Mouse (Mus musculus): ENCODE results near the gene Rbm3. TPM values are rescaled to one million over a fixed set of nuclear protein-coding genes. Genes with fewer than 3 reads are reported as not detected.
"Not testable (repeated sequence)": the region's sequence is repeated elsewhere in the genome, so short reads cannot be mapped to it uniquely, and the experiment has no call there.

Gene Rbm3
- total RNA-seq, 2 experiments from 2014 or later, result 63.1 to 74.0 TPM

DNA sequence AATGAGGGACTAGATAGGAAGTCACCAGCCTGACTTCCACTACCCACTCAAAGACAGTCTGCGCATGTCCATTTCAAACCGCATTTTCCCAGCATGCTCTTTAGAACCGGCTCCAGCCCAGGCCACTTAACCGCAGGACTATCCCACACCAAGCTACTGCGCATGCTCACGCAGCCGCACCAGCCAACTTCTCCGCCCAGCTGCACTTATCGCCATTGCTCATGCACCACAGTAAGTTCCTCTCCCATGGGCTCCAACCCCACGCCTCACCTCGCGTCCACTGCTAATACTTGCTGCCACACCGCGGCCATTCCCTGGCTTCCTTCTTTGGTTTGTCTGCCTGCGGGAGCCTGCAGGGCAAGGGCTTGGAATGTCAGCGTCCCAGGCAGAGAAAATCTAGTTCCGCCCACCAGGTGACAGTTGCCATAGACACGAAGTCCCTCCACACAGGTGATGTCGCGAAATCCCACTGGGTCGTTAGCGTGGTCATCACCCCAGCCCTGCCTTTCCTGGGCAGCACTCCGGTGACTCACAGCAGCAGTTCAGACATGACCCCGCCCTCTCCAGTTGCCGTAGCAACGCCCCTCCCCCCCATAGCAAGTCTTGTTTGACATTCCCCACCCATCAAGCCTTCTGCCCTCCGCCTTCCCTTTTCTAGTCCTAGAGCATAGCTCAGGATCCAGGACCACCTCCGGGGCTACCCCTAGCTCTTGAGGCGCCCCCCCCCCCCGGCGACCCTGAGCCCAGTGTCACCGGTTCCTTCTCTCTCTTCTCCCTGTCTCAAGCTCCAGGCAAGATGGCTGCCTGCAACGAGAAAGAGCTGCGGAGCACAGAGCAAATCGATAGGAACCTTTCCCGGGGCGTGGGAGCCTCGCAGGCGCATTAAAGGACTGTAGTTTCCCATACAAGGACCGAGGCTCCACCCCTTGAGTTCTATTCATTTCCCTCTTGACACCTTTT lies 13.4 kb downstream of the Rbm3 start, which contains the start of gene Wdr13:
Gene Wdr13 (minus strand): TSS at position 876 of the 960 bp plus-strand sequence.
- intact Hi-C loops (cut with DNase I), result loop anchor here (5.0 kb wide), 1 partner anchor 35 kb away; no protein-coding TSS in a partner anchor
- peak; percentile 84 to 86 for DNase-seq

DNA sequence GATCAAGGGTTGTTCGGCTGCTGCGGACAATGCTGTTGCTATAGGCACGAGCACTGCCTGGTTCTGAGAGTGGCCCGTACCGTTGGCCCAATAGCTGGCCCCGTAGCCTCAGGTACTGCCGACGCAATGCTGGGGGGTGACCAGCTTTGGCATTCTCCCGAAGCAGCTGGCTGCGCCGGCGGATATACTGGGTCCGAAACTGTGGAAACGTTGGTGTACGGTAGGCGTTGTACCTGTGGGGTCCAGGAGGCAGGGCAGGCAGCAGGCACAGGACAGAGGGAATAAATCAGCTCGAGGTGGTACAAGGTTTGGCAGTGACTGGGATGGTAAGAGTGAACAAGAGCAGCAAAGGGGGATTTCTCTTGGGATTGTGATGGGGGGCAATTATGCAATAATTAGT lies 14.3 kb downstream of the Rbm3 start:
- intact Hi-C loops (cut with DNase I), result loop anchor here (5.0 kb wide), 1 partner anchor 34 kb away; no protein-coding TSS in a partner anchor
- DNase-seq, result no peak

DNA sequence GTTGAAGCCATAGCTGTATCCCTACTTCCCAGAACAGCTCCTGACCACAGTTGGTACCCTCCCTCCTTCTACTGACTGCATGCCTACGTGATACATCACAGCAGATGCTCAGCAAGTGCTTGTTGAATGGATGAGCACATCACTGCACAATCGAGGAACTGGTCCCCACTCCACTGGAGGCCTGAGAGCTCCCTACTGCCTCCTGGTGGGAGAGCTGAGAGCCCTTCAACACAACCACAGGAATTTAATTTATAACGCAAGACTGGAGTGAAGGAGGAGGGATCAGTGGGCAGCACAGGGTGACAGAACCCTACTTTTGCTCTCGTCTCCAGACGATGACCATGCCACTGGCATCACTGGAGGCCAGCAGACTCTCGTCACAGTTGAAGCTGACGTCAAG lies 20.4 kb downstream of the Rbm3 start:
- DNase-seq, result no peak
- intact Hi-C loops (cut with DNase I), result no loop called here

DNA sequence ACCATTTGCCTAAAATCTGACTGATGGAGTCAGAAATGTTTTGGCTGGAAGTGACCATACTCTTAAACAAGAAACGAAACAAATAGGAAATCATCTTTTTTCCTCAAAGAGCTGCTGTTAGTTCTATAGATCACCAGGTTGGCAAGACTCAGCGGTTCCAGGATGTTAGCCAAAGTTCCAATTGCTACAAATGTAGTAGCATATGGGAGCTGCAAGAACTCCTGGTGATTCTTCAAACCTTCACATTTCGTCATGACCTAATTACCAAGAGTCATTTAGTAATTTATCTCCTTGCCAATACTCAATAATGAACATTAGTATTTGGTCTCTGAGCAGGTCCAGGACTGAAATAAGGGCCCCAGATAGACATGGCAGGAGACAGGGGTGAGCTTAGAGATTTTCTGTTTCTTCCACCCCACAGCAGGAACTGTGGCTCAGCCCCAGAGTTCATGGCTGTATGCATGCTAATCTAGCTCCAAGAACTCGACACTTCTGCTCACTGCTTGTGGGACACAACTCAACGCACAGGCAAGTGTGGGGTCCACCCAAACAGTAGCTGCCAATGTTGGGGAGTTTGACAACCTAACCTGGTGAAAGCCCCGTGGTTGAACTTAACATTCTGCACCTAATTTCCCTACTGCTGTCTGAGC lies 21.7 kb downstream of the Rbm3 start:
- intact Hi-C loops (cut with DNase I), result no loop called here
- DNase-seq, result no peak

DNA sequence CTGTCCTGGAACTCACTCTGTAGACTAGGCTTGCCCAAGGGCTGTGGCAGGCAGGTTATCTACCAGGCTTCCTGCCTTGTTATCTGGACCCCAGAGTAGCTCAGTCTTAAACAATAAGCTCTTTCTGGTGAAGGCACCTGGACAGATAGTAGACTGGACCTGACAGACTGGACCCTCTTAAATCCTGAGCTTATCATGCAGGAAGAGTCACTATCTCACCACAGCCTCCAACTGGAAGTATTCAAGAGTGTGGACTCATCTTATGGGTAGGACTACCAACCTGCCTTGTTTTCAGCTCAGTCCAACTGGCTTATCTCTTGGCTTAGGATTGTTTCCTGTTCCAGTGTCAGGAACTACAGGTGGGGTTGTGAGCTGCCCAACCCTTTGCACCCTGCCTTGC lies 28.4 kb downstream of the Rbm3 start:
- no peak for DNase-seq
- intact Hi-C loops (cut with DNase I), result no loop called here

DNA sequence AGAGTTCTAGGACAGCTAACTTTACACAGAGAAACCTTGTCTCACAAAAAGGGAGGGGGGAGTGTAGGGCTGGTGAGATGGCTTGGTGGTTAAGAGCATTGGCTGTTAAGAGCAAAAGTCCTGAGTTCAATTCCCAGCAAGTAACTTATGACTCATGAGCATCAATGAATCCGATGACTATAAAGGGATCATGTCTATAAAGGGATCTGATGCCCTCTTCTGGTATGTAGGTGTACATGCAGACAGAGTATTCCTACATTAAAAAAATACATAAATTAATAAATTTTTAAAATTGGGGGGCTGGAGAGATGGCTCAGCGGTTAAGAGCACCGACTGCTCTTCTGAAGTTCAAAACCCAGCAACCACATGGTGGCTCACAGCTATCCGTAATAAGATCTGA lies 30.4 kb downstream of the Rbm3 start:
- intact Hi-C loops (cut with DNase I), result no loop called here
- DNase-seq, result no peak

DNA sequence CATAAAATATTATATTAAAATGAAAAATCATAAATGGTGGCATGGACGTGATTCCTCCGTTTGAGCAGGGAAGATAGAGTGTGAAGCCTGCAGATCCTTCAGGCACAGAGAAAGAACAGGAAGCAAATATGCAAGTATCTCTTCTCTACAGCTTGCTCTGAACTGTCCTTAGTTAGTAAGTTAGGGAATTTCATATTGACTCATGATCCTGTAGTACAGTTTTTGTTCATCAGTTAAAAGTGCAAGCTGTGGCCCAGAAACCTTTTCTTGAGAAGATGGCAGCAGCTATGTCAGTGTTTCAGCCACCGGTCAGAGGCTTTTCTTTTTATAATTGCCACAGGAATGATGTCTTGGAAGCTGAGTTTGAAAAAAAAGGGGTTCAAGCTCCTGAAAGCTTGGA lies 40.7 kb downstream of the Rbm3 start:
- intact Hi-C loops (cut with DNase I), result no loop called here

DNA sequence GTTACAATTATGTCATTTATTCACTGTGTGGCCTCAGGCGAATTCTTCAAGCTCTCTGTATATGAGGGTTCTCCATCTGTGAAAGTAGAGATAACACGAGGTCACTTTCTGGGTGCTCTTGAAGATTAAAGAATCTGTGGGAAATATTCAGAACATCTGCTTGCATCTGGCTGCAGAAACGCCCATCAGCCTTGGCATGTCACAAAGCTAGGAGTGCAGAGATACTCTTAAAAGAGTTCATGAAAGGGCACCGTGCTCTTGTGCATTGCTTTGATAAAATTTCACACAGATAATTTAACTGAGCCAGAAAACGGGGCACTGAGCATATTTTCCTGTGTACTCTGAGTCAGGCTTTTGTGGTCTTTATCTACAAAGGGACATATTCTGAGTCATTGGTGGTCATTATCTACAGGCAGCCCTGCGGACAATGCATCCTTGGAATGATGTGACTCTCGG lies 43.4 kb downstream of the Rbm3 start:
- DNase-seq, result no peak
- intact Hi-C loops (cut with DNase I), result no loop called here

More for the DNA sequence above, 40.7 kb downstream of the Rbm3 start:
- no peak for DNase-seq

DNA sequence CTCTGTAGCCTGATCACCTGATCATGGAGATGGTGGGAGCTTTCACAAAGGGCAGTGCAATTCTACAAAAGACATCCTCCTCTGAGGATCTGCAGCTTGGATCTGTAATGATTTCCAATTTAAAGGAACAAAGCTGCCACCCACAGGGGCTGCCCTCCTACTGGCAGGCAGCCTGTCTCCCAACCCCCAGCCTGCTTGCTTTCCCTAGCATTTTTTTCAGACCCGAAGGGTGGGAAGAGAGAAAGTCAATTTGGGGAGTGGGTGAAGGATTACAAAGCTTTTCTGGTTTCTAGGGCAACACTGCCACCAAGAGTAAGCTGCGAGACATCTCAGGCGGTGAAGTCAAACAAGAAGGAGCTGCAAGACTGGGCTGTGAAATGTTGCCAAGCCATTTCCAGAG lies 44.7 kb downstream of the Rbm3 start:
- intact Hi-C loops (cut with DNase I), result no loop called here
- no peak for DNase-seq

DNA sequence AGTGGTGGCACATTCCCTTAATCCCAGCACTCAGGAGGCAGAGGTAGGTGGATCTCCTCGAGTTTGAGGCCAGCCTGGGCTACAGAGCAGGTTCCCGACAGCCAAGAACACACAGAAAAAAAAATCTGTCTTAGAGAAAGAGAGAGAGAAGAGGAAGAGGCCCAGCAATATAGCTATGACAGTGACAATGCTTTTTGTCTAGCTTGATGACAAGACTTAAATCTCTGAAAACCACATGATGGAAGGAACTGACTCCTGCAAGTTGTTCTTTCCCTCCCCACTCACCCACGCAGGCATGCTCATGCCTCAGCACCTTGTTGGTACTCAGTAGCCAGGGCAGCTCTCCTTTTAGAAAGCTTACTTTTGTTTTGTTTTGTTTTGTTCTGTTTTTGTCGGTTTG lies 46.2 kb downstream of the Rbm3 start:
- DNase-seq, result no peak
- intact Hi-C loops (cut with DNase I), result loop anchor here (5.0 kb wide), 1 partner anchor 33 kb away; the partner anchor contains the start of gene Wdr13

DNA sequence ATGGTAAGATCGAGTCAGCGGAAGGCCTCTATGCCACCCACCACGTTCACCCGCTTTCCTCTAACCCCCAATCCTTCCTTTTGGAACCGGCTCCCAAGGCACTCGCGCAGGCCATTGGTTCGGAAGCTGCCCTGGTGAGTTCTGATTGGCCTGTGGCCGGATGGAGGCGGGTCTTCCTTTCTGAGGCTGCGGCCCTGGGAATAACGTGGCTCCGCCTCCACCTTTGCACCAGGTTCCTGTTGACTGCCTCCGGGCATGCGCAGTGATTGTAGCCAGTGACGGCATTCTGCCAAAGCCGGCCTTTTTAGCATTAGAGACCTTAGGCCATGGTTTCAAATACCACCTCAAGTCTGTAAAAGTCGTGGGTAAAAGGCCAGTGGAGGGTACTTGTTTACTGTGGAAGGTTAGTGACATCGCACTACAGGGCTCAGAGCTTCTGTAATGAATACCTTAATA lies 48.9 kb downstream of the Rbm3 start:
- intact Hi-C loops (cut with DNase I), result loop anchor here (5.0 kb wide), 1 partner anchor 35 kb away; the partner anchor contains the start of gene Wdr13

DNA sequence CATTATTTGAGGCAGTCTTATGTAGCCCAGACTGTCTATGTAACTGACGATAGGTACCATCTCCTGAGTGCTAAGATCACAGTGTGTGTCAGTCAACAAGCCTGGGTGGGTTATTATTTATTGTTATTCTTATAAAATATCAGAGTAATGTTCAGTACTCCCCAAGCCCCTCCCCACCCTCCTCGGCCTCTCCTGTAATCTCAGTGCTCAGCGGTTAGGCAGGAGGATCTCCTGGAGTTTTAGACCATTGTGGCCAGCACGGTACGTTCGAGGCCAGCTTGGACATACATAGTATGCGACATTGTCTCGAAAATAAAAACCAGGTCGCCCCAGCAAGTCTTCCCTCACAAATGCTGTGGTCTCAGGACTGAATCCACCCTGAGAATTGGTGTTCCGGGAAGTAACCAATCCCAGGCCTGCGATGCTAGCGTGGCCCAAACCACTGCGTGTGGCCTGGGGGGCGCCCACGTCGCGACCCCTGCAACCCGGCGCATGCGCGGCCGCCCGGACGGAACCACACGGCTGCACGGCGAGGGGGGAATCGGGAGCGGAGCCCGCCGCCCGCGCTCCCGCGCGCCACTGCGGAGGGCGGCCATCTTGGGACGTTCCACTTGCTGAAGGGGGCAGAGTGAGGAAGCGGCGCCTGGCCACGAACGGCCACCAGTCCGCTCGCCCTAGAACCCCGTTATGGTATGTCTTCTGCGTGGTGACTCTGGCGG lies 49.5 kb downstream of the Rbm3 start:
- peak; percentile 72 to 93 for DNase-seq
- intact Hi-C loops (cut with DNase I), result loop anchor here (5.0 kb wide), 1 partner anchor 36 kb away; the partner anchor contains the start of gene Wdr13

More for the DNA sequence above, 48.9 kb downstream of the Rbm3 start:
- peak; percentile 91 to 93 for DNase-seq

DNA sequence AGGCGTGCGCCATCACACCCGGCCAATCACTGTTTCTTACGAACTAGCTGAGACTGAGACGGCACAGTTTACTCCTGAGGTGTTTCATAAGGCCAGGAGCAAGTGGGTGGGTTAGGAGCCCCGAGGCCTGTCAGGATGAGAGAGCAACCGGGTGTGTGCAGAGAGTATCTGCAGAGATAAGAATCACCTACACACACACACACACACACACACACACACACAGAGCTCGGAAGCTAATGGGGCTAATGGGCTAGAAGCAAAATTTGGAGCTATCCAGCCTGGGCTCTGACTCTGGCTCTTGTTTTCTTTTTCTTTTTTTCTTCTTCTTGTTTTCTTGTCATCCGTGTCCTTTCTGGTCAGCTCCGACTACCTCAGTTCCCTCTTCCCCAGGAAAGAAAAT lies 50.1 kb downstream of the Rbm3 start:
- DNase-seq, result no peak
- intact Hi-C loops (cut with DNase I), result loop anchor here (5.0 kb wide), 1 partner anchor 37 kb away; the partner anchor contains the start of gene Wdr13

DNA sequence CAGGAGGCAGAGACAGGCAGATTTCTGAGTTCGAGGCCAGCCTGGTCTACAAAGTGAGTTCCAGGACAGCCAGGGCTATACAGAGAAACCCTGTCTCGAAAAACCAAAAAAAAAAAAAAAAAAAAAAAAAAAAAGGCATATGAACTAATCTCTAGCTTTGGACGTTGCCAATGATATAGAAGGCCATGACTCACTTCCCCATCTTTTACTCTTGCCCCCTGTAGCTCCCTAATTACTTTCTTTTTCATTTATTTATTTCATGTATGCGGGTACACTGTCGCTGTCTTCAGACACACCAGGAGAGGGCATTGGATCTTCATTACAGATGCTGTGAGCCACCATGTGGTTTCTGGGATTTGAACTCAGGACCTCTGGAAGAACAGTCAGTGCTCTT lies 54.7 kb downstream of the Rbm3 start:
- DNase-seq; intact Hi-C loops (cut with DNase I): not testable (repeated sequence)

DNA sequence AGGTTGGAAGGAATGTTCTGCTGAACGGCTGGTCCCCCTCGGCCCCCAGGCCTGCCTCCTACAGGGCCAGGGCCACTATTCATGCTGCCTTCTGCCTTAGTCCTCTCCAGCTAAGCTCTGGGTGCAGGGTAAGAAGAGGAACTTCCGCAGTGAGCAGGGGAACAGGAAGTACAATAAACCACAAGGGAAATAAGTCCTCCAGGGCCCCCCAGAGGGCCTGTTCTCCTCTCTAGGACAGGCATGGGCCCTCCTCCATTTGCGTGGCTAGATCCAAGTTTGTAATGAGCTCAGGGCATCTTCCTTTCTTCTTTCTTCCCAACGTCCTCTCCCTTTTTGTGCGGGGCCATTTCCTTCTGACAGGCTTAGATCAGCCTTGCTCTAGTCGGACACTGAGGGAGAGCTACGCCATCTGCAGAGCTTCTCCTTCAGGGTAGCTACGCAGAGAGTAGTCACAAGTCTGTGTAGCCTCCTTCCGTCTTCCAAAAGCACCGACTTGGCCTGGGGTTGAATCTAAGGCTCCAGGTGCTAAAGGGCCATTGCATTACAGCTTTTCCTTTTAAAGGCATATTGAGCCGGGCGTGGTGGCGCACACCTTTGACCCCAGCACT lies 55.2 kb downstream of the Rbm3 start, which contains the start of gene Was:
Gene Was (minus strand): TSS at position 153 of the 608 bp plus-strand sequence.
- intact Hi-C loops (cut with DNase I), result no loop called here
- DNase-seq, result peak; percentile 5 to 18

DNA sequence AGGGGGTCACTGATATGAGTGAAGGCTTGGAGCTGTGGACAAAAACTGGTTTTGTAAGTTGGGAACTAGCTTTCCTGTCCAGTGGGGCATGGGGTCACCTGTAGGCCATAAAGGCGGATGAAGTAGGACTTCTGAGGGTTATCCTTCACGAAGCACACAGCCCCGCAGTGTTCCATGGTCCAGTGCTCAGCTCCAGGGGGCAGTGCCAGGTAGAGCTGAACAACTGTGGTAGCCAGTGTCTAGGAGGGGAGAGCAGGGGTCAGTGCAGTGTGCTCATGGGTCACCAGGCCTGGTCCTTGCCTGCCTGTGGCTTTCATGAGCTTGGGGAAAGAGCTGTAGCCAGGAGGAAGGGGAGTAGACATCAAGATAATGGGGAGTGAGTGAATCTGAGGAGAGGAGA lies 55.9 kb downstream of the Rbm3 start:
- DNase-seq, result no peak
- intact Hi-C loops (cut with DNase I), result no loop called here

Measured in heart, postnatal 36 days (tissue).